Mouse (Mus musculus): ENCODE results near the gene Asb4. TPM values are rescaled to one million over a fixed set of nuclear protein-coding genes. Genes with fewer than 3 reads are reported as not detected.
A peak's percentile ranks its signal among the peaks of the same experiment; 100 is the strongest.

Gene Asb4
- total and polyA plus RNA-seq, 2 experiments, result 0.18 to 0.31 TPM

DNA sequence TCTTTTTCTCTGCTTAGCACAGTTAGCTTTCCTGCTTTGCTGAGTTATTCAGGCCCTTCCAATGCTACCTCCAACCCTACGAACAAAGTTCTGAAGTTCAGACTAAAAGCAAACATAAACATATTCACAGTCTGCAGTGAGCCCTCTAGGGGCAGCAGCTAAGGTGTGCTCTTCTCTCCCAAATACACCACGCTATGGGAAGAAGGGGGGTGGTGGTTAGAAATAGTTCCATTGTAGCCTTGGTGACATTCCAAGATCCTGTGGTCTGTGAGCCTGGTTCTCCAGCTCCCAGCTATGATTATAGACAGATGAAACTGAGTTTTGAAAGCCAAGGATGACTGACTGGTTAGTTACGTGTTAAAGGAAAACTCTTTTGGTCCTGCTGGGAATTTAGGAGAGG is 13.6 kb downstream of the Asb4 start:
- H3K4me3 ChIP-seq (ENCODE audit: insufficient read depth, low read depth, low read length), result no peak overlapping the region
- no peak for TF ChIP-seq POLR2A (IDR thresholded peaks at IDR 0.05; ENCODE audit: extremely low read depth, insufficient read depth, low read length)
- TF ChIP-seq CTCF (IDR thresholded peaks at IDR 0.05; ENCODE audit: low read depth, low read length), result peak; percentile 1; the same call in 1 of the 2 replicates
- no peak overlapping the region for H3K9ac ChIP-seq (ENCODE audit: low read depth, low read length)
- no peaks in the 10 kb centered on the region for H3K27me3 ChIP-seq (ENCODE audit: control insufficient read depth, insufficient read depth, low read length)
- DNase-seq (ENCODE audit: extremely low read depth, low read depth, low spot score), result peak; percentile 50
- H3K36me3 ChIP-seq (ENCODE audit: control insufficient read depth, insufficient read depth, low read length), result no peaks in the 10 kb centered on the region
- WGBS, result 44% methylated on average over 3 of the region's 3 CpGs
- no peak overlapping the region for H3K27ac ChIP-seq (replicated peaks; ENCODE audit: insufficient read depth, low read depth, low read length)
- H3K4me1 ChIP-seq (ENCODE audit: control insufficient read depth, insufficient read depth, low read length), result no peaks in the 10 kb centered on the region
- H3K79me2 ChIP-seq (ENCODE audit: control insufficient read depth, insufficient read depth, low read length), result no peaks in the 10 kb centered on the region

DNA sequence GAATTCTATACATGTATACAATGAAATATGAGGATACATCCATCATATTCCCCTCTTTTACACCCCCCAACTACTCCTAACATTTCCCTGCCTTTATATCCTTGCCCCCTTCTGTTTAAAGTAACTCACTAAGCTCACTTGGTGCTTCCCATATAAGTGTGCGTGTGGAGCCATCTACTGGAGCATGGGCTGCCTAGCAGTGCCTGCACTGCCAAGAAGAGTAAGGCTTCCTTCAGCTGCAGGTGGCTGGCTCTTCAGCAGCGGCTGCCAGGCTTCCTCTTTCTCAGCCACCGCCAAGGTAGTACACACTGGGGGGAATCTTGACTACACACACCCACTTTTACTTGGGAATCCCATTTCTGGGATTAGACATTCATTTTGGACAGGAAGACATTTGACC is 18.2 kb downstream of the Asb4 start:
- Histone ChIP-seq H3K27ac (replicated peaks; ENCODE audit: insufficient read depth, low read depth, low read length) (no peak overlapping the region), H3K27me3 (ENCODE audit: control insufficient read depth, insufficient read depth, low read length) (no peaks in the 10 kb centered on the region), H3K9ac (ENCODE audit: low read depth, low read length) (no peak overlapping the region), H3K79me2 (ENCODE audit: control insufficient read depth, insufficient read depth, low read length) (no peaks in the 10 kb centered on the region), H3K4me3 (ENCODE audit: insufficient read depth, low read depth, low read length) (no peak overlapping the region), H3K36me3 (ENCODE audit: control insufficient read depth, insufficient read depth, low read length) (no peaks in the 10 kb centered on the region), H3K4me1 (ENCODE audit: control insufficient read depth, insufficient read depth, low read length) (no peaks in the 10 kb centered on the region)
- 16% methylated on average over 3 of the region's 3 CpGs for WGBS
- peak; percentile 93 for TF ChIP-seq CTCF (IDR thresholded peaks at IDR 0.05; ENCODE audit: low read depth, low read length)
- TF ChIP-seq POLR2A (IDR thresholded peaks at IDR 0.05; ENCODE audit: extremely low read depth, insufficient read depth, low read length), result no peak
- peak; percentile 54 for DNase-seq (ENCODE audit: extremely low read depth, low read depth, low spot score)

DNA sequence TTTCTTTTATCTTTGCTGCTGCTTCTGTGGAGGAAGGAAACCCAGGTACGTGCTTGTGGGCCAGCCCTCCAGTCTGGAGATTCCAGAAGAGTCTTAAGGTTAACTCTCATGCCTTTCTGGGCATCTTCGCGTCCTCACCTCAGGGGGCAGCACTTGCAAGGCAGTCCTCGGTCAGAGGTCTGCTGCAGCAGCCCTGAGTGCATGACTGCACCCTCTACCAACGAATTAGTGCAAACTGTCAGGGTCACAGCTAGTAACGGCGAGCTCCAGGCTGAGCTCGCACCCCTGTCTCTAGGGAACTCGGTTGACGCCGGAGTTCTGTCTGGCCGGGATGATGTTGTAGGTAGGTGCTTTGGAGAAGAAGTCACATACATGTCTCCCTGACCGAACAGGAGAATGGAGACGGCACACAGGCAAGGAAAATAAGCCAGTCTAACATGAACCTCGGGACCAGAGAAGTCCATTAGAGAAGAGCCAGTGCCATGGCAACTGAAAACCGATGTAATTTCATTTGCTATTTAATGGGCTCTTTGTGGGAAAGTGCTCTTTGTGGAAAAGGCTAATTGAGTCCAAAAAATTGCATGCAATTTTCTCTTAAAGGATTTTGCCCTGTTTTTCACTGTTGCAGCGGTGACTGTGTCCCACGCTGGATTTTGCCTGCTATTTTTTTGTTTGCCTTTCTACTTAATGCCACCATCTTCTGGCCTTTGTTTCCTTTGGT is 20.1 kb downstream of the Asb4 start:
- no peaks in the 10 kb centered on the region for H3K79me2 ChIP-seq (ENCODE audit: control insufficient read depth, insufficient read depth, low read length)
- no peak for DNase-seq (ENCODE audit: extremely low read depth, low read depth, low spot score)
- TF ChIP-seq POLR2A (IDR thresholded peaks at IDR 0.05; ENCODE audit: extremely low read depth, insufficient read depth, low read length), result no peak
- TF ChIP-seq CTCF (IDR thresholded peaks at IDR 0.05; ENCODE audit: low read depth, low read length), result peak; percentile 1; the same call in 1 of the 2 replicates
- no peaks in the 10 kb centered on the region for H3K27me3 ChIP-seq (ENCODE audit: control insufficient read depth, insufficient read depth, low read length)
- H3K4me1 ChIP-seq (ENCODE audit: control insufficient read depth, insufficient read depth, low read length), result no peaks in the 10 kb centered on the region
- 66% methylated on average over 18 of the region's 18 CpGs for WGBS
- H3K36me3 ChIP-seq (ENCODE audit: control insufficient read depth, insufficient read depth, low read length), result no peaks in the 10 kb centered on the region
- H3K9ac ChIP-seq (ENCODE audit: low read depth, low read length), result no peak overlapping the region
- H3K27ac ChIP-seq (replicated peaks; ENCODE audit: insufficient read depth, low read depth, low read length), result no peak overlapping the region
- no peak overlapping the region for H3K4me3 ChIP-seq (ENCODE audit: insufficient read depth, low read depth, low read length)

DNA sequence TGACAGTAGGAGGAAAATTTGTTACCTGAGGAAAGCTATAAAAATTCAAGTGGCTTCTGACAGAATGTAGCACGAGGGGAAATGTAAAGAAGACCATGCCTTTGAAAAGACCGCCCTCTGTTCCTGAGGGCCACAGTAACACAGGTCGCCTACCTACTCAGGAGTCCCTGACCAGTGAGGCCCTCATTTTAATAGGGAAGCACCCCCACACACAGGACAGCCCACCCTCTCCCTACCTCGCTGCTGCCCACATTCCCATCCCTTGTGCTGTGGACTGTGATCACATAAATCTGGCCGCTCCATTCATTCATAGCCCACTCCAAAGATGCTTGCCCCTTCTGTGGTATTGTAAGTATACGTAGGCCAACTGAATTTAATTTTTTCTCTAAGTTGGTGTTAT is 20.8 kb downstream of the Asb4 start:
- WGBS, result 86% methylated on average over 6 of the region's 6 CpGs
- no peak overlapping the region for H3K9ac ChIP-seq (ENCODE audit: low read depth, low read length)
- H3K79me2 ChIP-seq (ENCODE audit: control insufficient read depth, insufficient read depth, low read length), result no peaks in the 10 kb centered on the region
- H3K4me3 ChIP-seq (ENCODE audit: insufficient read depth, low read depth, low read length), result no peak overlapping the region
- H3K27me3 ChIP-seq (ENCODE audit: control insufficient read depth, insufficient read depth, low read length), result no peaks in the 10 kb centered on the region
- no peak for DNase-seq (ENCODE audit: extremely low read depth, low read depth, low spot score)
- TF ChIP-seq POLR2A (IDR thresholded peaks at IDR 0.05; ENCODE audit: extremely low read depth, insufficient read depth, low read length), result no peak
- no peak for TF ChIP-seq CTCF (IDR thresholded peaks at IDR 0.05; ENCODE audit: low read depth, low read length)
- H3K27ac ChIP-seq (replicated peaks; ENCODE audit: insufficient read depth, low read depth, low read length), result no peak overlapping the region
- H3K36me3 ChIP-seq (ENCODE audit: control insufficient read depth, insufficient read depth, low read length), result no peaks in the 10 kb centered on the region
- no peaks in the 10 kb centered on the region for H3K4me1 ChIP-seq (ENCODE audit: control insufficient read depth, insufficient read depth, low read length)

DNA sequence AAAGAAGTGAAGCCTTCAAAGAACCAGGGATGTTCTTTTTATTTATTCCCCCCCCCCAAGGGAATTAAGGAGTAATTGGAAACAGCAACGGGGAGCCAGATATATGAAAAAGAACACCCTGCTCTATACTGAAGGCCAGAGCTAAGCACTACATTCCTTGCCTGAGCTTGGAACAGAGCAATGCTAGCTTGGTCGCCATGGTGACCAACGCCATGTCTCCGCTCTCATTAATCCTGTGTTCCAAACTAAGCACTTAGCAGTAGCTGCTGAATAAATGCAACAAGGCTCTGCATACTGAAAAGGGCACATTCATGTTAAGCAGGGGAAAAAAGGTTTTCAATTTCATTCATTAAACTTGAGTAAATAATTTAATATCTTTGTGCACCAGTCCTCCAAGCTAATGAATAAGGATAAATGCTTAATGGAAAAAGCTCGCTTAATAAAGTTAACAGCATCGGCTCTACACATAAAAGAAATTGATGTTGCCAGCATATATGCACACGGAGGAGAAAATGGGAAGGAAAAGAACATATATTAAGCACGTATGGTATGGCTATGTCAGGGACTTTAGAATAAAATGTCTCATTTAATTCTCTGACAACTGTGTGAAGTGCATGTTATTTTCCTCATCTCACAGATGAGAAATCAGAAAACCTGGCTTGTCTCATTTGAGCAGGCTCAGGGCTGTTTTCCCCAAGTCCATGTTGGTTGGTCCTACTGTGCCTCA is 25.4 kb downstream of the Asb4 start:
- Histone ChIP-seq H3K27me3 (ENCODE audit: control insufficient read depth, insufficient read depth, low read length) (no peaks in the 10 kb centered on the region), H3K4me3 (ENCODE audit: insufficient read depth, low read depth, low read length) (no peak overlapping the region), H3K36me3 (ENCODE audit: control insufficient read depth, insufficient read depth, low read length) (no peaks in the 10 kb centered on the region), H3K9ac (ENCODE audit: low read depth, low read length) (no peak overlapping the region), H3K4me1 (ENCODE audit: control insufficient read depth, insufficient read depth, low read length) (peaks cover 4% of the 10 kb centered on the region), H3K27ac (replicated peaks; ENCODE audit: insufficient read depth, low read depth, low read length) (no peak overlapping the region), H3K79me2 (ENCODE audit: control insufficient read depth, insufficient read depth, low read length) (no peaks in the 10 kb centered on the region)
- no peak for TF ChIP-seq CTCF (IDR thresholded peaks at IDR 0.05; ENCODE audit: low read depth, low read length)
- TF ChIP-seq POLR2A (IDR thresholded peaks at IDR 0.05; ENCODE audit: extremely low read depth, insufficient read depth, low read length), result no peak
- 85% methylated on average over 8 of the region's 8 CpGs for WGBS
- no peak for DNase-seq (ENCODE audit: extremely low read depth, low read depth, low spot score)

DNA sequence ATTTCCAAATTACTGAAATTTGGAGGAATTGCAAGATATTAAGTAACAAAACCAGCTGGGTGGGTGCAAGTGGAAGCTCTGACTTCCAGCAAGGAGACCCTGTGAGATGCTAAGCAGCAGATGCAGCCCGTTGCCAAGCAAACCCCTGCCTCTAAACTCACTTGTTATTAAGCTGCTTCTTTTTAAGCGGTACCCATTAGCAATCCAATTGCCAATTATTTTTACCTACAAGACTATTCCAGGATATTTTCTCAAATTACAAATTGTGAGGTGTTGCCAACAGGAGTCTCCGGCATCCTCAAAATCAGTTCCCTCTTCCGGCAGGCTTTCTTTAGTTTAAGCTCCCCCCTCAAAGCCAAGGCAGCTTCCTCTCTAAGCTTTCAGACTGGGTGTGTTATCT is 26.5 kb downstream of the Asb4 start:
- Histone ChIP-seq H3K4me3 (ENCODE audit: insufficient read depth, low read depth, low read length) (no peak overlapping the region), H3K36me3 (ENCODE audit: control insufficient read depth, insufficient read depth, low read length) (no peaks in the 10 kb centered on the region), H3K4me1 (ENCODE audit: control insufficient read depth, insufficient read depth, low read length) (peaks cover 4% of the 10 kb centered on the region), H3K27ac (replicated peaks; ENCODE audit: insufficient read depth, low read depth, low read length) (no peak overlapping the region), H3K27me3 (ENCODE audit: control insufficient read depth, insufficient read depth, low read length) (no peaks in the 10 kb centered on the region), H3K9ac (ENCODE audit: low read depth, low read length) (no peak overlapping the region), H3K79me2 (ENCODE audit: control insufficient read depth, insufficient read depth, low read length) (no peaks in the 10 kb centered on the region)
- WGBS, result 91% methylated on average over 4 of the region's 4 CpGs
- DNase-seq (ENCODE audit: extremely low read depth, low read depth, low spot score), result no peak
- no peak for TF ChIP-seq CTCF (IDR thresholded peaks at IDR 0.05; ENCODE audit: low read depth, low read length)
- no peak for TF ChIP-seq POLR2A (IDR thresholded peaks at IDR 0.05; ENCODE audit: extremely low read depth, insufficient read depth, low read length)
